Mouse (Mus musculus): ENCODE data around the gene Rgsl1.

Rgsl1 gene

GRCm38 (mm10) chr1:153740775-153741400, 103.1 kb downstream of the Rgsl1 start:
- no peak for DNase-seq (ENCODE audit: low spot score)

GRCm38 (mm10) chr1:153740145-153740544, 103.8 kb downstream of the Rgsl1 start, which contains the start of gene Rgs16:
Gene Rgs16, plus strand, starts transcription at chr1:153740349.
- DNase-seq (ENCODE audit: low spot score): peak; percentile 88

GRCm38 (mm10) chr1:153739437-153740015, 104.4 kb downstream of the Rgsl1 start:
- no peak for DNase-seq (ENCODE audit: low spot score)

GRCm38 (mm10) chr1:153737101-153738085, 106.5 kb downstream of the Rgsl1 start:
- peak; percentile 74 for DNase-seq (ENCODE audit: low spot score)

GRCm38 (mm10) chr1:153736096-153736495, 107.8 kb downstream of the Rgsl1 start:
- DNase-seq (ENCODE audit: low spot score): no peak

GRCm38 (mm10) chr1:153734866-153735265, 109.1 kb downstream of the Rgsl1 start:
- DNase-seq (ENCODE audit: low spot score): no peak

- DNase-seq (ENCODE audit: low spot score): peak; percentile 20
Measured at GRCm38 (mm10) chr1:153733181-153733580, 110.8 kb downstream of the Rgsl1 start.

GRCm38 (mm10) chr1:153730671-153731070, 113.3 kb downstream of the Rgsl1 start:
- no peak for DNase-seq (ENCODE audit: low spot score)

GRCm38 (mm10) chr1:153729806-153730205, 114.1 kb downstream of the Rgsl1 start:
- no peak for DNase-seq (ENCODE audit: low spot score)
